Mouse (Mus musculus) macrophage (primary cell): Measurements from ENCODE around the gene Myl6. TPM values are rescaled to one million over a fixed set of nuclear protein-coding genes. Genes with fewer than 3 reads are reported as not detected.

ENCODE experiments used
- H3K27ac ChIP-seq: fragments of 350-480 bp; formaldehyde crosslinking; 2 replicates; pipeline ENCODE4 v1.9.0; 2021
- H3K36me3 ChIP-seq: fragments of 350-480 bp; formaldehyde crosslinking; 2 replicates; pipeline ENCODE4 v1.9.0; 2021; ENCODE audit errors: inconsistent target
- H3K4me3 ChIP-seq: fragments of 350-480 bp; formaldehyde crosslinking; 2 replicates; pipeline ENCODE4 v1.9.0; 2021; ENCODE audit errors: inconsistent target
- H3K79me2 ChIP-seq: fragments of 350-480 bp; formaldehyde crosslinking; 2 replicates; pipeline ENCODE4 v1.9.0; 2021; ENCODE audit errors: inconsistent target
- WGBS: methylation state at CpG from one replicate; pipeline ENCODE4 v1.1.7; 2026; ENCODE audit warnings: inconsistent platforms; ENCODE audit not compliant: missing documents; 5-methylcytosine and 5-hydroxymethylcytosine counted together
- polyA plus RNA-seq: library from polyadenylated mRNA; stranded (reverse); fragments of 250-400 nt; gene quantifications from 3 replicates; pipeline ENCODE4 v1.2.4, GENCODE M21; 2018; ENCODE audit warnings: inconsistent platforms

The Myl6 gene
- polyA plus RNA-seq, 1 experiment from 2014 or later = 2,190 TPM

- Histone ChIP-seq H3K27ac (0 out of 2 replicates have a peak overlapping the region, but pooled peaks have one; percentile 7), H3K4me3 (no peak overlapping the region), H3K36me3 (peaks cover 15% of the 10 kb centered on the region; the same call in 1 of the 2 replicates), H3K79me2 (no peaks in the 10 kb centered on the region)
- WGBS = 39% methylated on average over 4 of the region's 4 CpGs
Observed at GRCm38 (mm10) chr10:128445407-128445806, 48.5 kb downstream of the Myl6 start.

GRCm38 (mm10) chr10:128444354-128444753 lies 49.6 kb downstream of the Myl6 start:
- Histone ChIP-seq H3K79me2 (no peaks in the 10 kb centered on the region), H3K4me3 (no peak overlapping the region)
- WGBS = 76% methylated on average over 6 of the region's 6 CpGs

GRCm38 (mm10) chr10:128442718-128443117 lies 51.2 kb downstream of the Myl6 start:
- peaks cover 41% of the 10 kb centered on the region for H3K36me3 ChIP-seq
- WGBS = 82% methylated on average over 1 of the region's 1 CpGs
- no peak overlapping the region for H3K27ac ChIP-seq
- H3K4me3 ChIP-seq = no peak overlapping the region
- H3K79me2 ChIP-seq = no peaks in the 10 kb centered on the region

More at GRCm38 (mm10) chr10:128444354-128444753, 49.6 kb downstream of the Myl6 start:
- H3K27ac ChIP-seq = no peak overlapping the region
- H3K36me3 ChIP-seq = peaks cover 25% of the 10 kb centered on the region; the same call in 1 of the 2 replicates

GRCm38 (mm10) chr10:128441324-128442119 lies 52.4 kb downstream of the Myl6 start:
- no peak overlapping the region for H3K4me3 ChIP-seq
- 96% methylated on average over 9 of the region's 10 CpGs for WGBS

More at GRCm38 (mm10) chr10:128441324-128442119, 52.4 kb downstream of the Myl6 start:
- Histone ChIP-seq H3K79me2 (no peaks in the 10 kb centered on the region), H3K36me3 (peaks cover 51% of the 10 kb centered on the region), H3K27ac (no peak overlapping the region)

Other genes starting within 250 kb of the Myl6 start
- not detected in 3 replicates for gene Apon, start 240.0 kb downstream of the Myl6 start, polyA plus RNA-seq
- 0.16 to 0.18 TPM in 2 of 3 replicates, not detected in the other for gene Apof, start 225.5 kb downstream of the Myl6 start, polyA plus RNA-seq
- 83.8 to 206 TPM (median 96.7 TPM) in 3 replicates for gene Stat2, start 223.6 kb downstream of the Myl6 start, polyA plus RNA-seq
- gene Il23a, start 195.4 kb downstream of the Myl6 start, polyA plus RNA-seq = 0.10 TPM in 1 of 3 replicates, not detected in the others
- gene Pan2, start 190.8 kb downstream of the Myl6 start, polyA plus RNA-seq = 2.9 to 5.7 TPM (median 3.4 TPM) in 3 replicates
- 83.6 to 112 TPM (median 85.3 TPM) in 3 replicates for gene Cnpy2, start 171.7 kb downstream of the Myl6 start, polyA plus RNA-seq
- gene Cs, start 156.4 kb downstream of the Myl6 start, polyA plus RNA-seq = 94.4 to 128 TPM (median 100 TPM) in 3 replicates
- gene Coq10a, start 125.1 kb downstream of the Myl6 start, polyA plus RNA-seq = 20.5 to 35.2 TPM (median 25.5 TPM) in 3 replicates
- gene Ankrd52, start 117.0 kb downstream of the Myl6 start, polyA plus RNA-seq = 23.3 to 29.3 TPM (median 26.0 TPM) in 3 replicates
- gene Slc39a5, start 92.9 kb downstream of the Myl6 start, polyA plus RNA-seq = not detected in 3 replicates
- gene Nabp2, start 82.7 kb downstream of the Myl6 start, polyA plus RNA-seq = 44.1 to 130 TPM (median 65.7 TPM) in 3 replicates
- 26.5 to 35.2 TPM (median 33.6 TPM) in 3 replicates for gene Rnf41, start 82.5 kb downstream of the Myl6 start, polyA plus RNA-seq
- 73.6 to 136 TPM (median 74.8 TPM) in 3 replicates for gene Smarcc2, start 34.9 kb downstream of the Myl6 start, polyA plus RNA-seq
- gene Myl6b, start 4.5 kb upstream of the Myl6 start, polyA plus RNA-seq = 0.73 to 1.7 TPM (median 1.4 TPM) in 3 replicates
- 147 to 161 TPM (median 155 TPM) in 3 replicates for gene Esyt1, start 31.7 kb upstream of the Myl6 start, polyA plus RNA-seq
- gene Zc3h10, start 53.6 kb upstream of the Myl6 start, polyA plus RNA-seq = 6.7 to 13.0 TPM (median 9.6 TPM) in 3 replicates
- 1,107 to 2,183 TPM (median 2,047 TPM) in 3 replicates for gene Rpl41, start 55.2 kb upstream of the Myl6 start, polyA plus RNA-seq
- gene Pa2g4, start 71.8 kb upstream of the Myl6 start, polyA plus RNA-seq = 45.8 to 148 TPM (median 116 TPM) in 3 replicates
- gene Erbb3, start 95.5 kb upstream of the Myl6 start, polyA plus RNA-seq = 1.2 to 1.7 TPM (median 1.4 TPM) in 3 replicates
- gene Rps26, start 132.6 kb upstream of the Myl6 start, polyA plus RNA-seq = 865 to 1,089 TPM (median 951 TPM) in 3 replicates
- not detected in 3 replicates for gene Ikzf4, start 151.8 kb upstream of the Myl6 start, polyA plus RNA-seq
- gene Suox, start 179.9 kb upstream of the Myl6 start, polyA plus RNA-seq = 2.9 to 4.7 TPM (median 4.4 TPM) in 3 replicates
- gene Rab5b, start 202.1 kb upstream of the Myl6 start, polyA plus RNA-seq = 97.5 to 143 TPM (median 120 TPM) in 3 replicates
- gene Pmel, start 210.1 kb upstream of the Myl6 start, polyA plus RNA-seq = 0.29 to 0.67 TPM (median 0.53 TPM) in 3 replicates
- 13.4 to 29.6 TPM (median 22.8 TPM) in 3 replicates for gene Cdk2, start 210.9 kb upstream of the Myl6 start, polyA plus RNA-seq